Mouse (Mus musculus) cerebellum, adult 18-20 months (tissue): ENCODE measurements around the gene Serpinb11.

ENCODE experiments used
- DNase-seq, 2 experiments: peaks; one replicate each; pipeline ENCODE4 v3.0.0; 2021

Gene Serpinb11

DNA sequence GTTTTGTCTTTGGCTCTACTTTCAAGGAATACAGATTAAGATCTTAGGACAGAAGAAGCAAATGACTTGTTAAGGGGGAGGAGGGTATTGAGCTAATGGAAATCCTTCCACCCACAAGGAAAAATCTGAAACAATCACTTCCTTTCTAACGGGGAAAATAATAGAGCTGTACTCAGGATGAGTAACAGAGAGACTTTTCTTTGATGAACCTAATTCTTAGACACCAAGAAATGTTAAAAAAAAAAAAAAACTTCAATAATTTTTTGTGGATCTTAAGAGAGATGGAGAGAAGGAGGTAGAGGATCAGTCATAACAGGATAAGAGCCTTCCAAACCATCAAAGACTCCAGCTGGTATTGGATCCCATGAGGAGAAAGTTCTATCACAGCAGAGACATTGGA lies at the start of gene Serpinb11:
Gene Serpinb11, plus strand, starts transcription at position 301 of the 400 bp plus-strand sequence.
- DNase-seq = no peak

DNA sequence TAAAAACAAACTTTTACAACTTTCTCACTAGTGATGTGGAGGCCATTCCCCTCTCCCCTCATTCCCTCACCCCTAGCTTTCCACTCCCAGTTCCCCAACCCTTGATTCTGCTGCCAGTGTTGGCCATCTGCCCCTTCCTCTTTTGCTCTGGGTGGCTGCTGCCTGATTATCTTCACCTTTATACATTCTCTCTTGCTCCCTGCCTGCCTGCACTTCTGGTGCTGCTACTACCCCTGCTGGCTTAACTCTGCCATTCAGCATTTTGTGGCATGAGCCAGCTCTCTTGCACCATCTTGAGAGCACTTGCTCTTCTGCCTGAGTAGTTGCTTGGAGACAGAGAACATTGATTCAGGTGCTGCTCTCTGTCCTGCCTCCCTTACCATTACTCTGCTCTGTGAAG lies 15.0 kb upstream of the Serpinb11 start:
- DNase-seq = no peak

DNA sequence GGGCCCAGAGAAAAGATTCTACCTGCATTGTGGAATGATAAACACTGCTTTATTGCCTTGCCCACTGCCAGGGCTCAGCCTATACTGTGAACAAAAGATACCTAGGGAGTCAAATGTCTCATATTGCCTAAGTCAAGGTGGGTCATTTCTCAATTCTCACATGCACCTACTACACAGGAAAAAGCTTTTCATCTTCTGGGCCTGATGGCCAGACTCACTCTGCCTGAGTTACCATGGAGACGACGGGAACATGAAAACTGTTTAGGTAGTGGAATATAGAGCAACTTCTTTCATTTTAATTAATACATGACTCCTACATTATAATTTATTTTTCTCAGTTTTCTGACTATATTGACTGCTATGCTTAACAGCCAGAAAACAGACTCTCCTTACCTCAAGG lies 14.2 kb upstream of the Serpinb11 start:
- no peak for DNase-seq

DNA sequence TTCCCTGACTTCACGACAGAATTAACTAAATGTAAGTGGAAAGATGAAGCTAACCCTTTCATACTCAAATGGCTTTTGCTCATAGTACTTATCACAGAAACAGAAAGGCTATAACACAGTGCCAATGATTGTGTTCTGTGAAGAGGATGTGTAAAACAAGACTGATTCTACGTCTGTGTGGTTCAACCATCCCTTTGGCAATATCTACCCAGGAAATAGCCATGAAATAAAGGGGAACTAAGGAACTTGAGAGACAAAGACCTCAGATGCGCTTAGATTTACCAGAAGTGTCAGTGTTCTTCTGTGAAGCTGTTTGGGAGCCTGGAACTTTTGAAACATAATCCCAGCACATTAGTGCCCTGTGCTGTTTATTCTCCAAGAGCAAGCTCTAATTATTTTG lies 10.6 kb upstream of the Serpinb11 start:
- no peak for DNase-seq

DNA sequence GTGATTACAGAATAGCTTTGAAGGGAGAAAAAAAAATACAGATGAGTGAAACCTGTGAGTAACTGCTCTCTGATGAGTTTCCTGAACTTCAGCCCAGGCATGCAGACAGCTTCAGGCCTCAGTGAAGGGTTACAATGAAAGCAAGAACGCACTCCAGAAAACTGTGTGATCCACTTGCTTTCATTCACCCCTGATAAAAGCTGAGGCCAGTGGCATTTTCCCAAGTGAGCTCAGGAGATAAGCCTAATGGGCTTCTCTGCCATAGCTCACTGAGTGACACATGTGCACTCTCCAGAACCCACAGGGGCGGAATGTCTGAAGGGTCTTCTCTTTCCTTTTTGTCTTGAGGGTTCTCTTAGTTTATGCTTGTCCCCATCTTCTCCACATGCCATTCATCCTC lies 9.9 kb upstream of the Serpinb11 start:
- DNase-seq = no peak

DNA sequence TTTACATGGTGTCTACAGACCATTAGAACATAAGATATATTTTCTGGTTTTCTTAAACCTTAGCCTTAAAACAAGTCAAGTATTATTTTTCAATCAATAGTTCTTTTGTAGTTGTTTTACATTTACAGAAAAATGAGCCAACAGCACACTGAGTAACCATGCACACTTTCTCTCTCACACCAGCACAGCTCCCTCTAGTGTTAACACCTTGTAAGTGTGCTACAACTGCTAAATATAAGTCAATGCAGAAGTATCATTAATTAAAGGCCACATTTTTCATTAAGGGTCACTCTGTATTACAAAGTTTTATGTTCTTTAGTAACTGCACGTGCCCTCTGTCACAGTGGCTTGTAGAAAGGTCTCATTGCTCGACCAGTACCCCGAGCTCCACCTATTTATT lies 8.0 kb upstream of the Serpinb11 start:
- DNase-seq = no peak

DNA sequence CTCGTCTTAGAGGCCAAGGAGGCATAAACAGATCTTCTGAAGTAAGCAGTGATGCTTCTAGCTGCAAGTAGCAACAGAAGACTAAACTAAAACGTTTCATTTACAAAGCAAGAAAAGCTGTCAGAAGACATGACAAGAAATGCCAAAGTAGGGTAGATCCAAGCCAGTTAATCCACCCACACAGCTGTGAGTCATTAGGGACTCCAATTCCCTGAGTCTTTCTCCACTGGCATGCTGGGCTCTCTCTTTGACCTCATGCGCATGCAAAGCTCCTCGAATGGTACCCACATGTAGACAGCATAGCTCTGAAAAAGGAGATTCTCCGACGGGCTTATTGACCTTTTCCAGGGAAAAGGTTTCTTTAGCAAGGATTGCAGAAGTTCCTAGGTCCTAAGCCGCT lies 5.0 kb downstream of the Serpinb11 start:
- no peak for DNase-seq

DNA sequence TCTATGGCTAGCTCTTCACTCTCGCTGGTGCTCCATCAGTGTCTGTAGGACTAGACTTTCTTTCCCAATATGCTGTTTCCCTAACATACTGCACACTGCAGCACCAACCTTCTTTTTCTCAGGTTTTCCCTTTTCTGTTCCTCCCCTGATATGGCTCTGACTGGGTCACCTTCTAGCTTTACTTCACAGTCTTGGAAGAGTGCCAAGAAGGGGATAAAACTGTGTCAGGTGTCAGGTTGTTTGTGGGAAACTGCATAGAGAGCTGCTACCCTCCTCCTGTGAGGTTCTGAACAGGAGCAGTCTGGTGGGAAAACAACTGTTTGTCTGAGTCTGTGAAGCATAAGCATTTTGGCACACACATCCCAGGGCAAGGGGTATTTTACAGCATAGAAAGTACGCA lies 7.9 kb downstream of the Serpinb11 start:
- DNase-seq = no peak

DNA sequence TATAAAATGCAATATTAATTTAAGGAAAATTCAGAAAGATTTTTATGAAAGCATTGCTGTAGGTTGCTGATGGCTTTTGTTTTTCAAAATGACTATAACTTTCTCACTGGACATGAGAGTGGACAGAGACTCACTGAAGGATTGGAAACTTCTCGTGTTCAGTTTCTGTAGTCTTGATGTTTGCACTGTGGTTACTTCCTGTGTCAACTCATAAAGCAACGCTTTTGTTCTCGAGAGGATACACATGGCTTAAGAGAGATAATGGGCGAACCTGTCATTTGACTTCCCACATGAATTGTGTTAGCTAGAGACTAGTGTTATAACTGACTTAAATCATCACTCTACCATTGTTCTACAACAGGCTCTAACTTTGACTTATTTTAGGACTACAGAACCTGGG lies 16.0 kb downstream of the Serpinb11 start:
- DNase-seq = no peak

DNA sequence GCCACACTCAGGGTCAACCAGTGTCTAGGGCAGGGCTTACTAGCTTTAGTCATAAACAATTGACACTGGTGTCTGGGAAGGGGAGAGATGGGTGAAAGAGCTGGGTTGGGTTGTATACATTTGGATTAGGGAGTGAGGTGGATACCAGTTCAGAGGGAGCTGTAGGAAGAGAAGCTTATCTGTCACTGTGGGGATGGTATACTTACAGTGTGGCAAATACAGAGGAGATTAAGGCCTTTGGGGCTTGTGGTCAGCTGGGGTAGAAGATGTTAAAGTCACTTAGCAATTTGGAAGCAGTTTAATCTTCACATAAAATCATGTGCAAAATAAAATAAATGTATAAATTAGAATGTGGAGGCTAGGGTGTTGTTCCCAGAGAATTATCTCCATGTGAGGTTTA lies 17.4 kb downstream of the Serpinb11 start:
- DNase-seq = no peak

DNA sequence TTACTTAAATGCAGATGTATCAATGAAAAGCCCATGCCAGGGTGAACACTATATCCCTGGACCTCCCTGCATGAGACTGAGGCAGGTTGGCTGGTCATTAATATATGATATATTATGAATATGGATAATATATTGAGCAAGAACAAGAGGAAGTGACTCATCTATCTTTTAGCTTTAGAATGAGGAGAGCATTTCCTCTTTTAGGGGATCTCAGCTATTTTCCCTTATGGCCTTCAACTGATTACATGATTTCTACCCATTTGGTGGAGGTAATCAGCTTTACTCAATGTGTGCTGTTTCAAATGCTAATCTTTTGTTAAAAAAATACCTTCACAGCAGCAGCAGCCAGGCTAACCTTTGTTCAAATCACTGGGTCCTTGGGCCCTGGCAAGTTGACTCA lies 20.5 kb downstream of the Serpinb11 start:
- DNase-seq = no peak

DNA sequence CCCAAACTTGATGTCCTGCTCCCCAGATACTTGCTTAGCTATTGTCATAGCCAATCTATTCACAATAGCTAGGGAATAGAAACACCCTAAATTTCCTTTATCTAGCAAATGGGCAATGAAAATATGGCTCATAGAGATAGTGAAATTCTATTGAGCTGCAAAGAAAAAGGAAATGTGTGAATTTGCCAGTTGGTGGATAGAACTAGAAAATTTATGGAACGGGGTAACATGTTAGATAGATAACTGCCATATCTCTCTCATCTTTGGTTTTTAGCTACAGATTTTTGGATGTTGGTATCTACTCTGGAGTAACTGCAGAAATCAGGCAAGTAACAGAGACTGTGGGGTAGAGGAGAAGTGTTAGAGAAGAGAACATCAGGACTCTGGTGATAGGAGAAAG lies 21.4 kb downstream of the Serpinb11 start:
- DNase-seq = no peak

DNA sequence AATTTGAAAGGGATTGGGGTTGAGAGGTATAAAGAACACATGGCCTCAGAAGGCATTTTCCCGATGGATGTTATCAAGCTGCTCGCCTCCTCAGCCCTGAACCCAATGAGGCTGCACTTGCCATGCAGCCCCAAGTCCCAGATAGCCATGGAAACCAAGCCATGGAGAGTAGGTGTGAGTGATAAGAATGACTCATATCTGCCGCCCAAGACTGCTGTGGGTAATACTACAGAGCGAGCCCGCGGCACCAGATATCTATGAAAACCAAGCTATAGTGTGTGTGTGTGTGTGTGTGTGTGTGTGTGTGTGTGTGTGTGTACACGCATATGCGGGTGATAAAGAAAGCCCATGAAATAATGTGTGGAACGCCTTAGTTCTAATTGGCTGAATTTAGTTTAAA lies 23.5 kb downstream of the Serpinb11 start:
- DNase-seq = no peak

DNA sequence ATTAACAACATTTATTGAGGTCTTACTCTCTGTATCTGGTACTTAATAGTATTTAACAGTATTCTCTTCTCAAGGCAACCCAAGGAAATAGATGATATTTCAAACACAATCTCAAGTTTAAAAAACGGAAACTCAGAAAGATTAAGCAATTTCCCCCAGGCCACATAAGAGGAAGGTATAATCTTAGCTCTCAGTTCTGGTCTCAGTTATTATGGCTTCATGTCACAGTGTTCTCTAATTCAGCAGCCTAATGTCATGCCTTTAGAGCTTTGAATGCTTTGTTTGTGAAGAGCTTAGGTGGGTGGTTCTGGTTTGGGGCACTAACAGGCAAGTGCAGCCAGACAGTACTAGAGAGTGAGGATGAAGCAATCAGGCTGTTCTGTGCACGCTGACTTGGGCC lies 28.8 kb downstream of the Serpinb11 start:
- no peak for DNase-seq

DNA sequence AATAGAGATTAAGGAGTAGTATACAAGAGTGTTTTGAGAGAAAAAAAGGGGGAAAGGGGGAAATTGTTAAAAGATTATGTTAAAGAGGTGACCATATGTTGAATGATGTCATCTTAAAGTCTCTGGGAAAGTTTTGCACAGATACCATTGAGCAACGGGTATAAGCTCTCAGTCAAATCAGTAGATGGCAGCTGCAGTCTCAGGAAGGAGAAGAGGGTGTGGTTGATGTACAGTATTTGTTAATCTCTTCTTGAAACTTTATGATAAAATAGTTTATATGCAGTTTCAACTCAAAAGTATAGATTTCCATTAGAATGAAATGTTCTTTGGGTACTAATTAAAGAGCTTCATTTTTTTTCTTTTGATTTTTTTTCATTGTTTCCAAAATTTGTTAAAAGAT lies 36.5 kb downstream of the Serpinb11 start:
- DNase-seq = no peak

DNA sequence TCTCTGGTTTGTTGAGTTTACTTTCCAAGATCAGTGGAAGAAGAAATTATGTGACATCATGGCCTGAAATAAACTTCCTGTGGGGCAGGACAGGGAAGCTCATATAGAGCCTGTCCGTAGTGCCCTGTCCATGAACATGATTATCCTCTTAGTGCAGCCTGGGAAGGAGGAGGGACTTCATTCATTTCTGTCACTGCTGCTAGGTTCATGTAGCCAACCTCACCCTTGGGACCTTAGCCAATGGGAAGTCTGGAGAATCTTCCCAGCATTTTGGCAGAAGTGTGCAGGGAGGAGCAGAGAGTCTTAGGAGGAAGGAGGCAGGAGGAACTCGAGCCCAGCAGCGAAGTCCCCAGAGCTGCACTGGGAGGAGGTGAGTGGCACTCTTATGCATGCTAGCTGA lies 38.4 kb downstream of the Serpinb11 start, which contains the start of gene Serpinb7:
Gene Serpinb7, plus strand, starts transcription at position 301 of the 400 bp plus-strand sequence.
- DNase-seq = no peak

DNA sequence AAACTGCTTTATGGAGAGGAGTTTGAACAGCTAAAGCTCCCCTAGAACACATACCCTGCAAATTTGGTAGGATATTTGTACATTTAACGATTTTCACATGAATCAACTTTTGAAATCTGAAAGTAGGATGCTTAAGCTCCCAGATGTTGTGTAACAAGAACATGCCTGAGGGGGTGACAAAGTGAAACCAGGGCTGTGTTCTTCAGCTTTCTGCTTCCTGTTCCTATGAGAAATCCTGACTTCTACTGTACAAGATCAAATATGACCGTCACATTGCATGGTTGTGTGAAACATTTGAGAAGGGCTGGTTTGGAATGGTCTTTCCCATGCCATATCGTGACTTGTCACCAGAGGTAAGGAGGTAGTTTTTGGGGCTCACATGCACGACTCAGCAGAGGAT lies 41.1 kb downstream of the Serpinb11 start:
- DNase-seq = no peak

DNA sequence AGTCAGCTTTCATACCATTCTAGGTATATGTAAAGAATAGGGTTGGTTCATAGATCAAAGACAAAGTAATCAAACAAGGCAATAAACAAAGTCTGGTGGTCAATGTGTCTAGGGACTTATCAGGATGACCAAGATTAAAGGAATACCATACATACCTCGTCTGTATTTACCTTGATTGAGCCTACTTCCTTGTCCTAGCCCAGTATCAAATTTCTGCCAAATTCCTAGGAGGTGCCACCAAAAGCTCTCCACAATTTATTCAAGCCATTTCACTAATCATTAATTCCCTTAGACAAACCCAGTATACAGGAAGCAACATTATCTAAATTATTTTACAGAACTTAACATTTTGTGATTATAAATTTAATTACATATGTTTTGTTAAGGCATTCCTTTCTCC lies 53.7 kb downstream of the Serpinb11 start:
- no peak for DNase-seq

DNA sequence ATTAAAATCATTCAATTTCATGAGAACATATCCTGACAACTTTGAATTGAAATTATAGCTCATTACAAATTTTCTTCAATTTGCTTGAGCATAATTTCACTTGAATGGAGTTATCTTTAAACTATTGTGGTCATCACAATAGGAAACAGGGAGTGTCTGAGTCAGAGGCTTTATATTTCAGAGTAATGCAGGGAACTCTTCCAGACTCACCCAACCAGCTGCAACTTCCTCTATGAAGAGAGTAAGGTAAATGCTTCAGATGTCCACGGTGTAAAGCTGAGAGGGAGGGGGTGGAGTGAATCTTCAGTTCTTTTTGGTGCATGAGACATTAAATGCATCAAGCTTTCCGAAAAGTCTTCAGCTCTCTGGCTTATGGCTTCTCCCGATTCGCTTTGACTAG lies 61.5 kb downstream of the Serpinb11 start:
- DNase-seq = no peak
